Mouse (Mus musculus) ovary, postnatal 36 days (tissue): ENCODE measurements around the gene Igf2bp3.
"Not testable (repeated sequence)": the region's sequence is repeated elsewhere in the genome, so short reads cannot be mapped to it uniquely, and the experiment has no call there.

Experiments used
- DNase-seq: peaks from one replicate; pipeline ENCODE4 v3.0.0; 2022; ENCODE audit warnings: low spot score, mixed read lengths

Igf2bp3 gene

GRCm38 (mm10) chr6:49214928-49215747 lies at the start of gene Igf2bp3:
Gene Igf2bp3 (minus strand): TSS chr6:49214957.
- DNase-seq, result peak; percentile 37

- not testable (repeated sequence) for DNase-seq
Observed at GRCm38 (mm10) chr6:49264446-49264845, 49.7 kb upstream of the Igf2bp3 start.

GRCm38 (mm10) chr6:49263847-49264243 lies 49.1 kb upstream of the Igf2bp3 start, which contains the start of gene Tra2a:
Gene Tra2a (minus strand): TSS chr6:49264033.
- DNase-seq, result peak; percentile 97

- DNase-seq, result peak; percentile 56
Observed at GRCm38 (mm10) chr6:49263081-49263846, 48.5 kb upstream of the Igf2bp3 start.

GRCm38 (mm10) chr6:49262421-49262820 lies 47.7 kb upstream of the Igf2bp3 start:
- DNase-seq, result no peak

- DNase-seq, result no peak
Observed at GRCm38 (mm10) chr6:49259711-49260110, 45.0 kb upstream of the Igf2bp3 start.

GRCm38 (mm10) chr6:49257880-49258279 lies 43.1 kb upstream of the Igf2bp3 start:
- no peak for DNase-seq

GRCm38 (mm10) chr6:49252207-49252606 lies 37.5 kb upstream of the Igf2bp3 start:
- no peak for DNase-seq

GRCm38 (mm10) chr6:49251199-49251598 lies 36.4 kb upstream of the Igf2bp3 start:
- no peak for DNase-seq

- DNase-seq, result no peak
Observed at GRCm38 (mm10) chr6:49247246-49247645, 32.5 kb upstream of the Igf2bp3 start.

GRCm38 (mm10) chr6:49242331-49242730 lies 27.6 kb upstream of the Igf2bp3 start:
- DNase-seq, result no peak

GRCm38 (mm10) chr6:49241562-49241961 lies 26.8 kb upstream of the Igf2bp3 start:
- no peak for DNase-seq

GRCm38 (mm10) chr6:49236331-49236730 lies 21.6 kb upstream of the Igf2bp3 start:
- peak; percentile 100 for DNase-seq

- no peak for DNase-seq
Observed at GRCm38 (mm10) chr6:49233356-49233755, 18.6 kb upstream of the Igf2bp3 start.

- DNase-seq, result no peak
Observed at GRCm38 (mm10) chr6:49228126-49228679, 13.4 kb upstream of the Igf2bp3 start.

GRCm38 (mm10) chr6:49227184-49227735 lies 12.5 kb upstream of the Igf2bp3 start:
- peak; percentile 30 for DNase-seq

GRCm38 (mm10) chr6:49225728-49226123 lies 11.0 kb upstream of the Igf2bp3 start:
- no peak for DNase-seq

- no peak for DNase-seq
Observed at GRCm38 (mm10) chr6:49224923-49225727, 10.4 kb upstream of the Igf2bp3 start.

- no peak for DNase-seq
Observed at GRCm38 (mm10) chr6:49221906-49222305, 7.1 kb upstream of the Igf2bp3 start.

GRCm38 (mm10) chr6:49219920-49220604 lies 5.3 kb upstream of the Igf2bp3 start:
- no peak for DNase-seq

GRCm38 (mm10) chr6:49219001-49219560 lies 4.3 kb upstream of the Igf2bp3 start:
- no peak for DNase-seq
